Mouse (Mus musculus): Measurements from ENCODE around the gene Pde10a. TPM values are rescaled to one million over a fixed set of nuclear protein-coding genes. Genes with fewer than 3 reads are reported as not detected.

Gene Pde10a
- total and polyA plus RNA-seq, 3 experiments: 0.04 to 0.41 (median 0.21) TPM

GRCm38 (mm10) chr17:8991160-8991559 is 466.0 kb downstream of the Pde10a start:
- Histone ChIP-seq H3K9ac (ENCODE audit: insufficient read depth, low read depth) (no peak overlapping the region), H3K27ac (ENCODE audit: insufficient read depth, low read depth) (no peak overlapping the region), H3K9me3 (replicated peaks; ENCODE audit: low read length) (peaks cover 4% of the 10 kb centered on the region), H3K36me3 (replicated peaks in 1 of 2; ENCODE audit: control insufficient read depth in 1 of 2, insufficient read depth in 1 of 2, low read length in 1 of 2) (peaks cover 27 to 43% of the 10 kb centered on the region in 2 experiments), H3K4me1 (ENCODE audit: control insufficient read depth in 1 of 2, insufficient read depth in 2 of 2) (peaks cover 4 to 18% of the 10 kb centered on the region in 2 experiments), H3K4me3 (replicated peaks in 1 of 3; ENCODE audit: low read depth in 2 of 3, low read length in 2 of 3, poor library complexity in 1 of 3) (no peak overlapping the region), H3K4me2 (ENCODE audit: insufficient read depth, low read depth, poor library complexity, severe bottlenecking) (no peak overlapping the region), H3K79me2 (replicated peaks; ENCODE audit: control insufficient read depth, extremely low read depth, insufficient read depth, poor library complexity, severe bottlenecking) (no peaks in the 10 kb centered on the region; the same call in 1 of the 2 replicates), H3K27me3 (replicated peaks) (peaks cover 2% of the 10 kb centered on the region)
- in situ Hi-C loops (cut with MboI; ENCODE audit: low pct_ligation_motif_present, low pct_unique_long_range_greater_than_20kb, low sequenced_read_pairs): no loop called here
- DNase-seq (ENCODE audit: extremely low read depth): peak; percentile 60
- dilution Hi-C loops (cut with MboI; ENCODE audit: extremely low pct_ligation_motif_present, extremely low pct_unique_long_range_greater_than_20kb, low sequenced_read_pairs): no loop called here
- TF ChIP-seq SMC3 (IDR thresholded peaks at IDR 0.05; ENCODE audit: low read depth, low read length) (peak; percentile 20; the same call in 1 of the 2 replicates), ETS1 (conservative IDR thresholded peaks at IDR 0.05; ENCODE audit: low read depth, low read length) (no peak), CTCF (conservative IDR thresholded peaks at IDR 0.05 in 1 of 2, IDR thresholded peaks at IDR 0.05 in 1 of 2; ENCODE audit: low read depth in 2 of 2, low read length in 2 of 2) (peak; percentile 66 to 69; a peak in 3 of 4 replicates), ZMIZ1 (IDR thresholded peaks at IDR 0.05; ENCODE audit: low read depth, low read length) (no peak), RAD21 (IDR thresholded peaks at IDR 0.05; ENCODE audit: low read depth, low read length) (peak; percentile 49)

GRCm38 (mm10) chr17:8995344-8995743 is 470.2 kb downstream of the Pde10a start:
- Histone ChIP-seq H3K27me3 (replicated peaks) (no peaks in the 10 kb centered on the region), H3K4me1 (ENCODE audit: control insufficient read depth in 1 of 2, insufficient read depth in 2 of 2) (peaks cover 3 to 10% of the 10 kb centered on the region in 2 experiments; a peak in 3 of 4 replicates), H3K9me3 (replicated peaks; ENCODE audit: low read length) (peaks cover 2% of the 10 kb centered on the region), H3K27ac (ENCODE audit: insufficient read depth, low read depth) (no peak overlapping the region), H3K79me2 (replicated peaks; ENCODE audit: control insufficient read depth, extremely low read depth, insufficient read depth, poor library complexity, severe bottlenecking) (no peaks in the 10 kb centered on the region), H3K4me3 (replicated peaks in 1 of 3; ENCODE audit: low read depth in 2 of 3, low read length in 2 of 3, poor library complexity in 1 of 3) (no peak overlapping the region), H3K4me2 (ENCODE audit: insufficient read depth, low read depth, poor library complexity, severe bottlenecking) (no peak overlapping the region), H3K9ac (ENCODE audit: insufficient read depth, low read depth) (no peak overlapping the region), H3K36me3 (replicated peaks in 1 of 2; ENCODE audit: control insufficient read depth in 1 of 2, insufficient read depth in 1 of 2, low read length in 1 of 2) (peaks cover 51 to 83% of the 10 kb centered on the region in 2 experiments)
- DNase-seq (ENCODE audit: extremely low read depth): no peak
- TF ChIP-seq JUND (conservative IDR thresholded peaks at IDR 0.05; ENCODE audit: low read depth, low read length) (no peak), MXI1 (IDR thresholded peaks at IDR 0.05; ENCODE audit: low read depth, low read length) (no peak), TBP (conservative IDR thresholded peaks at IDR 0.05; ENCODE audit: low read depth, low read length) (no peak), PAX5 (IDR thresholded peaks at IDR 0.05; ENCODE audit: low read length) (no peak), POLR2AphosphoS2 (IDR thresholded peaks at IDR 0.05; ENCODE audit: low read depth, low read length) (no peak), MAFK (IDR thresholded peaks at IDR 0.05; ENCODE audit: insufficient replicate concordance, low read length) (no peak), NELFE (IDR thresholded peaks at IDR 0.05; ENCODE audit: low read depth, low read length) (no peak), USF1 (IDR thresholded peaks at IDR 0.05; ENCODE audit: low read depth, low read length) (no peak)
- dilution Hi-C loops (cut with MboI; ENCODE audit: extremely low pct_ligation_motif_present, extremely low pct_unique_long_range_greater_than_20kb, low sequenced_read_pairs): no loop called here
- in situ Hi-C loops (cut with MboI; ENCODE audit: low pct_ligation_motif_present, low pct_unique_long_range_greater_than_20kb, low sequenced_read_pairs): no loop called here

- DNase-seq (ENCODE audit: extremely low read depth): peak; percentile 74
- peaks cover 9 to 22% of the 10 kb centered on the region in 2 experiments for H3K4me1 ChIP-seq (ENCODE audit: control insufficient read depth in 1 of 2, insufficient read depth in 2 of 2)
- dilution Hi-C loops (cut with MboI; ENCODE audit: extremely low pct_ligation_motif_present, extremely low pct_unique_long_range_greater_than_20kb, low sequenced_read_pairs): no loop called here
- TF ChIP-seq CTCF (conservative IDR thresholded peaks at IDR 0.05 in 1 of 2, IDR thresholded peaks at IDR 0.05 in 1 of 2; ENCODE audit: low read depth in 2 of 2, low read length in 2 of 2): no peak
- peak; percentile 55; the same call in 1 of the 2 replicates for TF ChIP-seq MXI1 (IDR thresholded peaks at IDR 0.05; ENCODE audit: low read depth, low read length)
- no peak for TF ChIP-seq TBP (conservative IDR thresholded peaks at IDR 0.05; ENCODE audit: low read depth, low read length)
- TF ChIP-seq BHLHE40 (IDR thresholded peaks at IDR 0.05; ENCODE audit: low read depth, low read length): 0 out of 2 replicates have a peak, but pooled peaks have one; percentile 29
- TF ChIP-seq RAD21 (IDR thresholded peaks at IDR 0.05; ENCODE audit: low read depth, low read length): no peak
- no peak for TF ChIP-seq POLR2A (IDR thresholded peaks at IDR 0.05; ENCODE audit: low read depth, low read length)
- TF ChIP-seq CHD2 (IDR thresholded peaks at IDR 0.05; ENCODE audit: low read length): no peak
- no peak for TF ChIP-seq TCF12 (IDR thresholded peaks at IDR 0.05; ENCODE audit: low read depth, low read length)
- TF ChIP-seq ZMIZ1 (IDR thresholded peaks at IDR 0.05; ENCODE audit: low read depth, low read length): no peak
- peak; percentile 54; the same call in 1 of the 2 replicates for TF ChIP-seq JUN (IDR thresholded peaks at IDR 0.05; ENCODE audit: insufficient read depth, low read depth, low read length)
- no peak; the same call in 1 of the 2 replicates for TF ChIP-seq JUND (conservative IDR thresholded peaks at IDR 0.05; ENCODE audit: low read depth, low read length)
- peak; percentile 79; the same call in 1 of the 2 replicates for TF ChIP-seq MAX (IDR thresholded peaks at IDR 0.05; ENCODE audit: low read length)
- peak; percentile 92 for TF ChIP-seq MAFK (IDR thresholded peaks at IDR 0.05; ENCODE audit: insufficient replicate concordance, low read length)
- TF ChIP-seq POLR2AphosphoS2 (IDR thresholded peaks at IDR 0.05; ENCODE audit: low read depth, low read length): no peak
- TF ChIP-seq SIN3A (IDR thresholded peaks at IDR 0.05; ENCODE audit: low read length): 0 out of 2 replicates have a peak, but pooled peaks have one; percentile 36
- no peak for TF ChIP-seq SMC3 (IDR thresholded peaks at IDR 0.05; ENCODE audit: low read depth, low read length)
- no peak for TF ChIP-seq CHD1 (IDR thresholded peaks at IDR 0.05; ENCODE audit: low read depth, low read length)
- no peak for TF ChIP-seq KAT2A (IDR thresholded peaks at IDR 0.05; ENCODE audit: insufficient replicate concordance, low read length)
- TF ChIP-seq MYC (IDR thresholded peaks at IDR 0.05; ENCODE audit: low read depth, low read length): peak; percentile 85
- peak; percentile 78 for TF ChIP-seq IRF4 (IDR thresholded peaks at IDR 0.05; ENCODE audit: low read depth, low read length)
- no peak for TF ChIP-seq PAX5 (IDR thresholded peaks at IDR 0.05; ENCODE audit: low read length)
Measured at GRCm38 (mm10) chr17:9002438-9002837, 477.3 kb downstream of the Pde10a start.

More at GRCm38 (mm10) chr17:9002438-9002837, 477.3 kb downstream of the Pde10a start:
- Histone ChIP-seq H3K79me2 (replicated peaks; ENCODE audit: control insufficient read depth, extremely low read depth, insufficient read depth, poor library complexity, severe bottlenecking) (no peaks in the 10 kb centered on the region), H3K9ac (ENCODE audit: insufficient read depth, low read depth) (no peak overlapping the region; the same call in 1 of the 2 replicates), H3K4me3 (replicated peaks in 1 of 3; ENCODE audit: low read depth in 2 of 3, low read length in 2 of 3, poor library complexity in 1 of 3) (no peak overlapping the region), H3K4me2 (ENCODE audit: insufficient read depth, low read depth, poor library complexity, severe bottlenecking) (no peak overlapping the region), H3K27me3 (replicated peaks) (no peaks in the 10 kb centered on the region), H3K36me3 (replicated peaks in 1 of 2; ENCODE audit: control insufficient read depth in 1 of 2, insufficient read depth in 1 of 2, low read length in 1 of 2) (peaks cover 27 to 74% of the 10 kb centered on the region in 2 experiments), H3K27ac (ENCODE audit: insufficient read depth, low read depth) (no peak overlapping the region), H3K9me3 (replicated peaks; ENCODE audit: low read length) (peaks cover 3% of the 10 kb centered on the region)
- in situ Hi-C loops (cut with MboI; ENCODE audit: low pct_ligation_motif_present, low pct_unique_long_range_greater_than_20kb, low sequenced_read_pairs): no loop called here

Data from CH12.LX (cell line).